Mouse (Mus musculus) midbrain, embryonic 12.5 days (tissue): ENCODE results near the gene Gm38394. TPM values are rescaled to one million over a fixed set of nuclear protein-coding genes. Genes with fewer than 3 reads are reported as not detected.
"Not testable (repeated sequence)": the region's sequence is repeated elsewhere in the genome, so short reads cannot be mapped to it uniquely, and the experiment has no call there.

ENCODE experiments used
- ATAC-seq: fragments of 200-750 bp; cut with Nextera tagmentation; 2 replicates; pipeline ENCODE4 v1.8.0; 2017; ENCODE audit warnings: low read depth, moderate TSS enrichment, moderate library complexity; ENCODE audit not compliant: low FRiP score
- H3K27ac ChIP-seq: fragments of 300-500 bp; sonication (generic); replicated peaks from 2 replicates; pipeline ENCODE4 v1.5.1; 2016; ENCODE audit warnings: mild to moderate bottlenecking
- H3K27me3 ChIP-seq: fragments of 300-500 bp; sonication (generic); 2 replicates; pipeline ENCODE4 v1.6.1; 2016; ENCODE audit warnings: mild to moderate bottlenecking
- H3K36me3 ChIP-seq: fragments of 300-500 bp; sonication (generic); 2 replicates; pipeline ENCODE4 v1.6.1; 2016
- H3K4me1 ChIP-seq: fragments of 300-500 bp; sonication (generic); 2 replicates; pipeline ENCODE4 v1.6.1; 2016
- H3K4me2 ChIP-seq: fragments of 300-500 bp; sonication (generic); replicated peaks from 2 replicates; pipeline ENCODE4 v1.6.1; 2016; ENCODE audit warnings: mild to moderate bottlenecking, moderate library complexity
- H3K4me3 ChIP-seq: fragments of 300-500 bp; sonication (generic); 2 replicates; pipeline ENCODE4 v1.5.1; 2016; ENCODE audit warnings: mild to moderate bottlenecking
- H3K9ac ChIP-seq: fragments of 300-500 bp; sonication (generic); replicated peaks from 2 replicates; pipeline ENCODE4 v1.6.1; 2016; ENCODE audit warnings: mild to moderate bottlenecking, moderate library complexity
- H3K9me3 ChIP-seq: fragments of 300-500 bp; sonication (generic); 2 replicates; pipeline ENCODE4 v1.6.1; 2016; ENCODE audit warnings: mild to moderate bottlenecking
- WGBS: fragments of 180-500 bp; shearing (Covaris S2); methylation state at CpG from one replicate; pipeline ENCODE4 v1.1.7; 2016; 5-methylcytosine and 5-hydroxymethylcytosine counted together
- polyA plus RNA-seq: library from polyadenylated mRNA; unstranded; fragments of >200 nt; fragmentation: Nextera tagmentation; extraction: Ambion mirVana; gene quantifications from 2 replicates; pipeline ENCODE4 v1.2.1, GENCODE M21; 2016

The Gm38394 gene
- polyA plus RNA-seq, 1 experiment from 2014 or later = 6.0 TPM

- 71% methylated on average over 7 of the region's 7 CpGs for WGBS
- no peak for ATAC-seq
Measured at GRCm38 (mm10) chr1:133688301-133688700, 27.2 kb upstream of the Gm38394 start.

GRCm38 (mm10) chr1:133685749-133686519 is 24.8 kb upstream of the Gm38394 start:
- no peaks in the 10 kb centered on the region for H3K36me3 ChIP-seq
- no peak overlapping the region for H3K27ac ChIP-seq
- 83% methylated on average over 10 of the region's 10 CpGs for WGBS
- no peak overlapping the region for H3K9ac ChIP-seq
- H3K4me2 ChIP-seq = no peak overlapping the region
- no peaks in the 10 kb centered on the region for H3K4me1 ChIP-seq
- H3K4me3 ChIP-seq = no peak overlapping the region
- no peaks in the 10 kb centered on the region for H3K27me3 ChIP-seq
- no peak for ATAC-seq
- H3K9me3 ChIP-seq = no peaks in the 10 kb centered on the region

More at GRCm38 (mm10) chr1:133688301-133688700, 27.2 kb upstream of the Gm38394 start:
- Histone ChIP-seq H3K4me2 (no peak overlapping the region), H3K9ac (no peak overlapping the region), H3K4me1 (no peaks in the 10 kb centered on the region), H3K4me3 (no peak overlapping the region), H3K9me3 (no peaks in the 10 kb centered on the region), H3K27ac (no peak overlapping the region), H3K27me3 (no peaks in the 10 kb centered on the region), H3K36me3 (no peaks in the 10 kb centered on the region)

GRCm38 (mm10) chr1:133671801-133672200 is 10.7 kb upstream of the Gm38394 start:
- no peak overlapping the region for H3K27ac ChIP-seq
- 75% methylated on average over 3 of the region's 3 CpGs for WGBS
- no peaks in the 10 kb centered on the region for H3K9me3 ChIP-seq
- H3K36me3 ChIP-seq = no peaks in the 10 kb centered on the region
- no peak overlapping the region for H3K9ac ChIP-seq
- no peaks in the 10 kb centered on the region for H3K4me1 ChIP-seq
- no peaks in the 10 kb centered on the region for H3K27me3 ChIP-seq
- H3K4me2 ChIP-seq = no peak overlapping the region
- no peak for ATAC-seq
- no peak overlapping the region for H3K4me3 ChIP-seq

- H3K4me1 ChIP-seq = no peaks in the 10 kb centered on the region
- no peak overlapping the region for H3K4me2 ChIP-seq
- no peaks in the 10 kb centered on the region for H3K27me3 ChIP-seq
- 93% methylated on average over 3 of the region's 3 CpGs for WGBS
- ATAC-seq = no peak
- no peaks in the 10 kb centered on the region for H3K36me3 ChIP-seq
- H3K27ac ChIP-seq = no peak overlapping the region
- H3K9me3 ChIP-seq = no peaks in the 10 kb centered on the region
- H3K4me3 ChIP-seq = no peak overlapping the region
- H3K9ac ChIP-seq = no peak overlapping the region
Measured at GRCm38 (mm10) chr1:133671266-133671665, 10.1 kb upstream of the Gm38394 start.

- Histone ChIP-seq H3K9me3 (no peaks in the 10 kb centered on the region), H3K27ac (no peak overlapping the region), H3K36me3 (no peaks in the 10 kb centered on the region), H3K4me3 (no peak overlapping the region), H3K4me1 (no peaks in the 10 kb centered on the region), H3K27me3 (no peaks in the 10 kb centered on the region), H3K9ac (no peak overlapping the region), H3K4me2 (no peak overlapping the region)
- WGBS = 82% methylated on average over 6 of the region's 6 CpGs
- no peak for ATAC-seq
Measured at GRCm38 (mm10) chr1:133670776-133671175, 9.7 kb upstream of the Gm38394 start.

- H3K36me3 ChIP-seq = no peaks in the 10 kb centered on the region
- no peaks in the 10 kb centered on the region for H3K27me3 ChIP-seq
- ATAC-seq = no peak
- no peak overlapping the region for H3K27ac ChIP-seq
- H3K4me1 ChIP-seq = no peaks in the 10 kb centered on the region
- no peaks in the 10 kb centered on the region for H3K9me3 ChIP-seq
- H3K4me3 ChIP-seq = no peak overlapping the region
- H3K9ac ChIP-seq = no peak overlapping the region
- no peak overlapping the region for H3K4me2 ChIP-seq
- WGBS = 88% methylated on average over 12 of the region's 12 CpGs
Measured at GRCm38 (mm10) chr1:133670190-133670589, 9.1 kb upstream of the Gm38394 start.

GRCm38 (mm10) chr1:133668618-133669017 is 7.5 kb upstream of the Gm38394 start:
- Histone ChIP-seq H3K4me2 (no peak overlapping the region), H3K27ac (no peak overlapping the region), H3K9me3 (no peaks in the 10 kb centered on the region), H3K9ac (no peak overlapping the region), H3K4me1 (no peaks in the 10 kb centered on the region), H3K36me3 (no peaks in the 10 kb centered on the region), H3K4me3 (no peak overlapping the region), H3K27me3 (no peaks in the 10 kb centered on the region)
- no peak for ATAC-seq
- whole genome bisulfite sequencing = 88% methylated on average over 3 of the region's 3 CpGs

GRCm38 (mm10) chr1:133667721-133668120 is 6.6 kb upstream of the Gm38394 start:
- no peak for ATAC-seq
- WGBS = 24% methylated on average over 7 of the region's 7 CpGs
- Histone ChIP-seq H3K4me1 (no peaks in the 10 kb centered on the region), H3K36me3 (no peaks in the 10 kb centered on the region), H3K9me3 (no peaks in the 10 kb centered on the region), H3K9ac (no peak overlapping the region), H3K4me2 (no peak overlapping the region), H3K4me3 (no peak overlapping the region), H3K27me3 (no peaks in the 10 kb centered on the region), H3K27ac (no peak overlapping the region)

- WGBS = 86% methylated on average over 6 of the region's 8 CpGs
- not testable (repeated sequence) for H3K27ac ChIP-seq, H3K4me1 ChIP-seq, ATAC-seq, H3K4me2 ChIP-seq, H3K4me3 ChIP-seq, H3K9ac ChIP-seq, H3K27me3 ChIP-seq, H3K36me3 ChIP-seq, H3K9me3 ChIP-seq
Measured at GRCm38 (mm10) chr1:133665713-133666112, 4.6 kb upstream of the Gm38394 start.

GRCm38 (mm10) chr1:133664203-133664970 is 3.3 kb upstream of the Gm38394 start:
- no peak for ATAC-seq
- 60% methylated on average over 11 of the region's 11 CpGs for WGBS
- Histone ChIP-seq H3K4me3 (no peak overlapping the region), H3K36me3 (no peaks in the 10 kb centered on the region), H3K4me1 (peaks cover 10% of the 10 kb centered on the region), H3K9ac (no peak overlapping the region), H3K9me3 (no peaks in the 10 kb centered on the region), H3K27me3 (no peaks in the 10 kb centered on the region), H3K4me2 (no peak overlapping the region), H3K27ac (no peak overlapping the region)

GRCm38 (mm10) chr1:133663427-133663826 is 2.3 kb upstream of the Gm38394 start:
- Histone ChIP-seq H3K9me3 (no peaks in the 10 kb centered on the region), H3K27me3 (no peaks in the 10 kb centered on the region), H3K4me3 (no peak overlapping the region), H3K4me2 (no peak overlapping the region), H3K27ac (no peak overlapping the region), H3K4me1 (peaks cover 20% of the 10 kb centered on the region), H3K36me3 (peaks cover 7% of the 10 kb centered on the region), H3K9ac (no peak overlapping the region)
- WGBS = 93% methylated on average over 4 of the region's 4 CpGs
- ATAC-seq = no peak

GRCm38 (mm10) chr1:133662941-133663340 is 1.8 kb upstream of the Gm38394 start:
- 94% methylated on average over 7 of the region's 7 CpGs for WGBS
- no peak overlapping the region for H3K4me2 ChIP-seq
- H3K27ac ChIP-seq = no peak overlapping the region
- H3K9ac ChIP-seq = no peak overlapping the region
- no peaks in the 10 kb centered on the region for H3K9me3 ChIP-seq
- H3K27me3 ChIP-seq = no peaks in the 10 kb centered on the region
- peaks cover 24% of the 10 kb centered on the region for H3K4me1 ChIP-seq
- no peak overlapping the region for H3K4me3 ChIP-seq
- ATAC-seq = no peak
- peaks cover 12% of the 10 kb centered on the region for H3K36me3 ChIP-seq
